Mouse (Mus musculus) cortical plate, adult 2 months (tissue): Measurements from ENCODE around the gene Cdpf1.

Source experiments
- CTCF ChIP-seq: fragments of 200-500 bp; IDR thresholded peaks from 2 replicates; pipeline ENCODE4 v1.5.1; 2011; ENCODE audit warnings: mild to moderate bottlenecking, control low read depth, low read length; ENCODE audit not compliant: insufficient read depth; ENCODE audit errors: extremely low read depth
- POLR2A ChIP-seq: fragments of 200-500 bp; IDR thresholded peaks from 2 replicates; pipeline ENCODE4 v1.6.1; 2011; ENCODE audit warnings: mild to moderate bottlenecking, low read length, control low read depth; ENCODE audit not compliant: insufficient read depth; ENCODE audit errors: extremely low read depth

GRCm38 (mm10) chr15:85802931-85803330, 8.6 kb downstream of the Cdpf1 start:
- TF ChIP-seq CTCF (no peak), POLR2A (no peak)
